Mouse (Mus musculus) c-Kit-negative CD71-positive TER-119-positive erythroid progenitor cells, embryonic 14.5 days (primary cell): ENCODE results near the gene Car12.

Experiments
- DNase-seq: peaks from one replicate; pipeline ENCODE4 v3.0.0-alpha.2; 2013; ENCODE audit warnings: low read depth, low spot score

The Car12 gene

GRCm38 (mm10) chr9:66713135-66714021, at the start of gene Car12:
Car12 (plus strand) TSS chr9:66713686.
- DNase-seq = no peak

GRCm38 (mm10) chr9:66663764-66664163, 49.7 kb upstream of the Car12 start:
- no peak for DNase-seq

GRCm38 (mm10) chr9:66664561-66664960, 48.9 kb upstream of the Car12 start:
- no peak for DNase-seq

GRCm38 (mm10) chr9:66666153-66666552, 47.3 kb upstream of the Car12 start:
- no peak for DNase-seq

DNA sequence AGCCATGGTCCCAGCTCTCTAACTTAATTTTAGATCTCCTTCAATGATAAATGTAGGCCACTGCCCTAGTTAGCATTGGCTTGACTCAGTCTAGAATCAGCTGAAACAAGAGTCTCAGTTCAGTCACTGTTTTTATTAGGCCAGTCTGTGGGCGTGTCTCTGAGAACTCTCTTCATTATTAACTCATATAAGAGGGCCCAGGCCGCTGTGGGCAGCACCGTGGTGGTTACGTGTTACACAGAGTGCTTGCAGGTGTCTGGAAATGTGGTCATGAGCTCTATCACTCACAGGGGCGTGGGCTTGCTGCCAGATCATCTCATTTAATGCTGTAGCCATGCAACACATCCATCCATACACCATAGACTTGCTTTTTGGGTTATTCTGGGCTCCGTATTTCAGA, 46.4 kb upstream of the Car12 start:
- no peak for DNase-seq

- DNase-seq = no peak
Observed at GRCm38 (mm10) chr9:66667868-66668267, 45.6 kb upstream of the Car12 start.

DNA sequence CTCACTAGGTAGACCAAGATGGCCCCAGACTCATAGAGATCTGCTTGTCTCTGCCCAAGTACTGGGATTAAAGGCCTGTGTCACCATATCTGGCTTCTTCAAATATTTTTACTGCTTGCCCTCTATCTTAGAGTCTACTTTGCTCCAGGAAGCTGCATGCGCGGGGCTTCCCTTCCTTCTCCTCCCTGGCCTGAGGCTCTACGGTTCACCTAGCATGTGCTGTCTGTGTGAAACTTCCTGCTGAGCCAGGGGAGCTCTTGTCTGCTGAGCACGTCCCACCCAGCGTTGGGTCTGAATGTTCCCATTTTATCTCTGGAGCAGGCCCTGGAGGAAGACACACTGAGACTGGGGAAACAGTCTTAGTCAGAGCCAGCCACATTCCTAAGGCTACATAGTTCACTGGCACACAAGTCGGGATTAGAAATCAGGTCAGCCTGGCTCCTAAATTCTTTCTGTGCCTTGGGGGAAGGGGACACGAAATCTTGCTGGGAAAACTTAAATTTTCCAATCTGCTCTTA, 43.9 kb upstream of the Car12 start:
- DNase-seq = no peak

DNA sequence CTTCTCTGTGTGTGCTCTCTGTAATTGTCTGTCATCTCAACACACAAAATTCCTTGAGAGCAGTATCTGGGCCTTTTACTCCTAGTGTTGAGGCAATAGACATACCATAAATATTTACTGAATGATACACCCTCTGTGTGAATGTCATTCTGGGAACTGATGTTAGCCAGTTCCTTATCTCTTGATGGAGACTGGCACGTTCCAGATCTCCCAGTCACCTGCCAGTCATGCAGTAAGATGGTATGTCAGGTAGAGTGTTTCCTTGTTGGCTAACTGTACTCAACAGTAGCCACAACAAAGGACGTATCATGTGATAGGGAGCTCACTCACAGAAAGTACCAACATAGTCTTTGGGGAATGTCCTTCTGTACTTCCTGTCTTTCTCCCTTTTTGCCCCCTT, 39.7 kb upstream of the Car12 start:
- no peak for DNase-seq

GRCm38 (mm10) chr9:66675566-66675965, 37.9 kb upstream of the Car12 start:
- DNase-seq = no peak

- DNase-seq = no peak
Observed at GRCm38 (mm10) chr9:66680102-66680501, 33.4 kb upstream of the Car12 start.

DNA sequence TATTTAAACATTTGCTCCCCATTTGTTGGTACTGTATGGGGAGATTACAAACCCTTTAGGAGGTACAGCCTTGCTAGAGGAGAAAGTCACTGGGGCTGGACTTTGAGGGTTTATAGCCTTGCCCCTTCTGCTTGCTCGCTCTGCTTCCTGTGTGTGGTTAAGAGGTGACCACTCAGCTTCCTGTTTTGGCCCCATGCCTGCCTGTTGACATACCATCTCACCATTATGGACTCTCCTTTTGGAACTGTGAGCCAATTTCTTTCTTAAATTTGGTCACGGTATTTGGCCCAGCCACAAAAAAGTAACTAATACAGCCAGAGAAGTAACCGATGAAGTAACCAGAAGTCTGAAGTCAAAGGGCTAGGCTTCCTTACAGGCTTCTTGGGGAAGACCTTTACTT, 30.7 kb upstream of the Car12 start:
- no peak for DNase-seq

GRCm38 (mm10) chr9:66685730-66686129, 27.8 kb upstream of the Car12 start:
- no peak for DNase-seq

DNA sequence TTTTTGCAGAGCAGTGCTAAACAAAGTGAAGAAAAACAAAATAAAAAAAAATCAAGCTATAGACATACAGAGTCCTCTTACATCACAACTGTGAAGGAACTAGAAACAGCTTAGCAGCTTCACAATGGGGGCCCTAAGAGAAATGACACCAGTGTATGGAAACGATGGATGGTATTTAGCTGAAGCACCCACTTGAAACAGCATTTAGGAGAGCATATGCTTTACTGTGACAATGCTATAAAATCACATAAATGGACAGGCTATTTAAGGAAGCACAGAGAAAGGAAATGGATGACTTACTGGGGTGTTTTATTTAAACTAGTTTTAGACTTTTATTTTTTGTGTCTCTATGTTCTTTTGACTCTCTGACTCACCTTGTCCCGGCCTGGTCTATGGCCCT, 25.8 kb upstream of the Car12 start:
- DNase-seq = no peak

DNA sequence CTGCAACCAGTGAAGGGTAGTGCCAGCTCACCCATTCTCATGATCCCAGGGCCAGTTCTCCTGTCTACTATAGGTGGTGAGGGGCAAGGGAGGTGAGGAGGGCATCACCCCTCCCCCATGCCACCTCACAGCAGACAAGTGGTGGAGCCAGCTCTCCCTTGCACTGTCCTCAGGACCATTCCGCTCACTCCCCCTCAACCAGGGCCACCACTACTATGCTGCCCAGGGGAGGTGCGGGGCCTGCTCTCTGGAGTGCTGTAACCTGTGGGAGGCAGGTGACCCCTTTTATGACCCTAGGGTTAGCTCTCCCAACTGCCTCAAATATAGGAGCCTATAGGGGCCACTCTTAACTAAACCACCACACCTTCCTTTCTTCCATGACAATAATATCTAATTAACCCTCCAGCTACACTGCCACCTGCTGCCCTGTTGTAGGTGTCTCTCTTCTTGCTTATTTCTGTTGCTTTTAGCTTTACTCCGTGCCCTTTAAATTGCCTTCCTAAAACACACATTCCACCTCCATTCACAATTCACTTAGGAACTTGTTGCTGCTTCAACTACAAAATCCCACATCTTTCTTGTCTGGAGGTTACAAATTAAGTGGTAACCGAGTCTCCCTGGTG, 21.7 kb upstream of the Car12 start:
- no peak for DNase-seq

- DNase-seq = no peak
Observed at GRCm38 (mm10) chr9:66697355-66698140, 15.9 kb upstream of the Car12 start.

DNA sequence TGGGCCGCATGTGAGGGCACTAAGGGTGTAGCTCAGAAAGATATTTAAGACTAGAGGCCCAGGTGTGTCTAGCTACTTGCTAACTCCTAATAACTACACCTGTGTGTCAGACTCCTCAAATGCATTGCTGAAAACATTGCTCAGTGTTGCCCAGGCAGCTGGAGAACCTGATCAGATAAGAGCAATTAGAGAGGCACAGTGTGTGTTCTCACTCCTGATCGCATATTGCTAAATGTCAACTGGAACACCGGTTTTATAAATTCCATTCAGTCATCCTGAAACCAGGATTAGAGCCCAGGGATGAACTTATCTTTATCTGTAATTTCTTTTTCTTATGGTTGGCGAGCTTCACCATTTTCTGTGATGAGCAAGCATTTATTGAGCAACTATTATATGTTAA, 13.7 kb upstream of the Car12 start:
- no peak for DNase-seq

GRCm38 (mm10) chr9:66703002-66703401, 10.5 kb upstream of the Car12 start:
- DNase-seq = no peak

DNA sequence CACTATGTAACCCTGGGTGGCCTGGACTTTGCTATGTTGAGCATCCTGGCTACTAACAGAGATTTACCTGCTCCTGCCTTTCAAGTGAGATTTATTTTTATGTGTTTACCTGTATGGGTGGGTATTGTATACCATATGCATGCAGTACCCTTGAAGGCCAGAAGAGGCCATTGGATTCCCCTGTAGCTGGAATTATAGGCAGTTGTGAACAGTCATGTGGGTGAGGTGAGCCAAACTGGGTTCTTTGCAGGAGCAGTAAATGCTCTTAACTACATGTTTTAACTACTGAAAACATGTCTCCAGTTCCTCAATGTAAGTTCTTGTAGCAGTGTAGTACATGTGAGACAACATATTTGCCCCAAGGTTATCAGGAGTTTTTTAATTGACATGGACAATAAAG, 8.1 kb upstream of the Car12 start:
- DNase-seq = no peak

DNA sequence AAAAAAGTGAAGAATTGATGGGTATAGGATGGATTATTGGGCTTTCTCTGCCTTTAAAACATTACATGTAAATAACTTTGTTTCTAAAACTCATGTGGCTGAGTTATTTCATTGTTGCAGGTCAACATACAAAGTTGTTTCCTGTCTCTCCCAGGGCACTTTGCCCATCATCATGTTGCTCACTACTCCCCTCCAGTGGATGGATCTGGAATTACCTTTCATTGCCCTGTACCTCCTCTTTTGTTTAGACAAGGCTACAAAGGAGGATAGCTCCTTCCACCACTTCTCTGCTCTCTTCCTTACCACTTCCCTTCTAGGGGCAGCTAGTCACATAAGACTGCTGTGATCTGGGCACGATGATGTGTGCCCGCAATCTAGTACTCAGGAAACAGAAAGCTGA, 7.7 kb upstream of the Car12 start:
- peak; percentile 51 for DNase-seq

GRCm38 (mm10) chr9:66708054-66708772, 5.3 kb upstream of the Car12 start:
- no peak for DNase-seq

DNA sequence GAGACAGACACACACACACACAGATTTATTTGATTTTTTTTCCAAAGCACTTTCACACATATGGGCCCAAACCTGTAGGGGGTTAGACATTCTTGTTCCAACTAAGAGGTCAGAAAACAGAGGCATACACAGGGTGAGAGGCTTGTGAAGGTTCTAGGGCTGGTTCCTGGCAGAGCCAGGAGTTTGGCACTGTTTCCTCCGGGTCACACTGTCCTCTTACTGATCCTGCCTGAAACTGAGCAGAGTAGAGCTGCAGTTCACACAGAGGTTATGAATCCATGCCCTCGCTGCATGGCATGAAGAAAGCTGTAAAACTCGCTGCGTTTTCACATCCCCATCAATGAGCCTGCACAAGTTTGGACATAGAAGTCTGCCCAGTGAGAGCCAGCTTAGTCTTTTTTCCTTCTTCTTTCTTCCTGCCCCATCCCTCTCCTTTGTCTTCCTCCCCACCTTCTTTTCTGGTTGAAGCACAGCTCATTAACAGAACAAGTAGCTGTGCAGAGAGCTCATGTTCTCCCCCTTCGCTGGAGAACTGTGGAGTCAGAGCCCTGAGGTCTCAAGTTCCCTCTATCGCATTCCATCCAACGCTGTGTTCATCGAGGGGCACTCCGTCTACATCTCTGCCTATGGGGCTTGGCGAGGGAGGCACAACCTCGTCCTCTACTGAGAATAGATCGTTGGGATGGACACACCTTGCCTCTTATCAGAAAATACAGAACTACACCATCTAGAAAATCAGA, 4.5 kb upstream of the Car12 start:
- no peak for DNase-seq
